Mouse (Mus musculus) right cerebral cortex, adult 2 months (tissue): Measurements from ENCODE around the gene Asb10.
"Not testable (repeated sequence)": the region's sequence is repeated elsewhere in the genome, so short reads cannot be mapped to it uniquely, and the experiment has no call there.

ENCODE experiments used
- DNase-seq, 2 experiments: peaks; one replicate each; pipeline ENCODE4 v3.0.0; 2021 to 2022; ENCODE audit warnings: low spot score in 2 of 2

Asb10 gene

GRCm38 (mm10) chr5:24540387-24541143, at the start of gene Asb10:
TSS of gene Asb10 (minus strand) at chr5:24540978.
- DNase-seq, result peak; percentile 37 to 42

GRCm38 (mm10) chr5:24589511-24590500, 49.0 kb upstream of the Asb10 start:
- DNase-seq, result no peak

GRCm38 (mm10) chr5:24587200-24587577, 46.4 kb upstream of the Asb10 start:
- peak in 1 of 2 experiments; percentile 68 for DNase-seq

- DNase-seq, result peak; percentile 80 to 81
These were observed 45.9 kb upstream of the Asb10 start, which contains the start of gene Chpf2 for GRCm38 (mm10) chr5:24586547-24587199. TSS of gene Chpf2 (plus strand) at chr5:24586741.

GRCm38 (mm10) chr5:24586106-24586505, 45.3 kb upstream of the Asb10 start:
- DNase-seq, result no peak

- no peak for DNase-seq
These were observed 37.6 kb upstream of the Asb10 start for GRCm38 (mm10) chr5:24578109-24578963.

GRCm38 (mm10) chr5:24577183-24577929, 36.6 kb upstream of the Asb10 start, which contains the start of gene Abcf2:
TSS of gene Abcf2 (minus strand) at chr5:24577467.
- DNase-seq, result peak; percentile 100

GRCm38 (mm10) chr5:24576801-24577182, 36.0 kb upstream of the Asb10 start:
- no peak for DNase-seq

- no peak for DNase-seq
These were observed 35.2 kb upstream of the Asb10 start for GRCm38 (mm10) chr5:24575948-24576347.

- DNase-seq, result no peak
These were observed 15.9 kb upstream of the Asb10 start, which contains the start of gene 4931409K22Rik for GRCm38 (mm10) chr5:24556709-24557108. TSS of gene 4931409K22Rik (minus strand) at chr5:24556809.

GRCm38 (mm10) chr5:24555335-24555734, 14.6 kb upstream of the Asb10 start:
- DNase-seq, result not testable (repeated sequence)

- no peak for DNase-seq
These were observed 13.0 kb upstream of the Asb10 start for GRCm38 (mm10) chr5:24553621-24554244.

GRCm38 (mm10) chr5:24551317-24551688, 10.5 kb upstream of the Asb10 start:
- no peak for DNase-seq

- DNase-seq, result peak; percentile 60 to 65
These were observed 10.0 kb upstream of the Asb10 start for GRCm38 (mm10) chr5:24550598-24551316.

- DNase-seq, result no peak
These were observed 1.9 kb upstream of the Asb10 start for GRCm38 (mm10) chr5:24542643-24543042.

GRCm38 (mm10) chr5:24541144-24541569, 379 bp upstream of the Asb10 start:
- no peak for DNase-seq

GRCm38 (mm10) chr5:24539571-24540296, 1.0 kb downstream of the Asb10 start:
- no peak for DNase-seq

- no peak for DNase-seq
These were observed 3.2 kb downstream of the Asb10 start for GRCm38 (mm10) chr5:24537618-24538017.
